Mouse (Mus musculus) hindbrain, embryonic 10.5 days (tissue): ENCODE data around the gene H60b. TPM values are rescaled to one million over a fixed set of nuclear protein-coding genes. Genes with fewer than 3 reads are reported as not detected.
A peak's percentile ranks its signal among the peaks of the same experiment; 100 is the strongest.
"Not testable (repeated sequence)": the region's sequence is repeated elsewhere in the genome, so short reads cannot be mapped to it uniquely, and the experiment has no call there.

Experiments
- DNase-seq: peaks from one replicate; pipeline ENCODE4 v3.0.0-alpha.2; 2017; ENCODE audit warnings: low spot score
- H3K27ac ChIP-seq: fragments of 300-500 bp; sonication (generic); 2 replicates; pipeline ENCODE4 v1.5.1; 2016; ENCODE audit warnings: mild to moderate bottlenecking, moderate library complexity
- H3K27me3 ChIP-seq: fragments of 300-500 bp; sonication (generic); 2 replicates; pipeline ENCODE4 v1.6.1; 2016; ENCODE audit warnings: mild to moderate bottlenecking; ENCODE audit not compliant: poor library complexity, insufficient read depth, severe bottlenecking
- H3K36me3 ChIP-seq: fragments of 300-500 bp; sonication (generic); 2 replicates; pipeline ENCODE4 v1.6.1; 2016; ENCODE audit warnings: mild to moderate bottlenecking, moderate library complexity
- H3K4me1 ChIP-seq: fragments of 300-500 bp; sonication (generic); replicated peaks from 2 replicates; pipeline ENCODE4 v1.6.1; 2016; ENCODE audit warnings: mild to moderate bottlenecking
- H3K4me3 ChIP-seq: fragments of 300-500 bp; sonication (generic); 2 replicates; pipeline ENCODE4 v1.5.1; 2016; ENCODE audit warnings: mild to moderate bottlenecking, moderate library complexity
- H3K9me3 ChIP-seq: fragments of 300-500 bp; sonication (generic); 2 replicates; pipeline ENCODE4 v1.6.1; 2016; ENCODE audit warnings: mild to moderate bottlenecking, moderate library complexity
- WGBS: fragments of 180-500 bp; shearing (Covaris S2); methylation state at CpG from one replicate; pipeline ENCODE4 v1.1.7; 2016; 5-methylcytosine and 5-hydroxymethylcytosine counted together
- polyA plus RNA-seq: library from polyadenylated mRNA; unstranded; fragments of >200 nt; fragmentation: Nextera tagmentation; extraction: Ambion mirVana; gene quantifications from 2 replicates; pipeline ENCODE4 v1.2.1, GENCODE M21; 2016

The H60b gene
- polyA plus RNA-seq, 1 experiment from 2014 or later = 1.6 TPM

DNA sequence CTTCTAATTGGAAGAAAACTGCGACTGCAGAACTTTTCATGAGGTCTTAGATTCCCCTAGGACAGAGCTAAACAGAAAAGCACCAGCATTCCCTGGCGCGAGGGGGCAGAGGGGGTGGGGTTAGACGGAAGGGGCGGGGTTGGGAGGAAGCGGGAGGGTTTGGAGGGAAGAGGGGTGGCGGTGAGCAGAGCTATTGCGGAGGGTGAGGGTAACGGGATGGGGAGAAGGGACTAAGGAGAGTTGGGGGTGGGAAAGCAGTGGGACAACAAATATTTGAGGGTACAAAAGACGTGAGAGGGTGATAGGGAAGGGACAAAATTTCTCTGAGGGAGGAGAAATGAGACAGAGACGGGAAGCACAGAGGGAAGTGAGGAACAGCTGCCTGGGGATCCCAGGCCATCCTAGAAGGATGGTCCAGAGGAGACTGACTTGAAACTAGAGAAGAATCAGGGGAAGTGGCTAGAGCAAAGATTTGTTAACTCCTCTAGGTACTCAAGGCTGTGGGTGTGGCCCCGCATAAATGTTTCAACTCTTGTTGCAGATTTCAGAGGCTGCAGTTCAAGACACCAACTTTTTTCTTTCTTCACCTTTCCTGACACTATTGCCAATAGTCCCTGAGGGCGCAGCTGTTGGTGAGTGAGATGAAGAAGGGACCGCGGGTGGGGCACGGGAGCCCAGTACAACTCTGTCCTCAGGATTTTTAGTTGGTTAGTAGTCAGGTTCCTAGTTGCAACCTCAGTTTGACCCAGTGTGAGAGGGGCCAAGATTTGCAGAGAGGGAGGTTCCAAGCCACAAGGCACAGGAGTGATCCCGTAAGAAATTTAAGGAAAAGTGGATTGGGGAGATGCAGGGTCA lies 15.2 kb downstream of the H60b start:
- H3K27me3 ChIP-seq, H3K4me3 ChIP-seq, DNase-seq, H3K4me1 ChIP-seq, H3K9me3 ChIP-seq, H3K36me3 ChIP-seq, H3K27ac ChIP-seq: not testable (repeated sequence)
- 14% methylated on average over 14 of the region's 17 CpGs for WGBS

DNA sequence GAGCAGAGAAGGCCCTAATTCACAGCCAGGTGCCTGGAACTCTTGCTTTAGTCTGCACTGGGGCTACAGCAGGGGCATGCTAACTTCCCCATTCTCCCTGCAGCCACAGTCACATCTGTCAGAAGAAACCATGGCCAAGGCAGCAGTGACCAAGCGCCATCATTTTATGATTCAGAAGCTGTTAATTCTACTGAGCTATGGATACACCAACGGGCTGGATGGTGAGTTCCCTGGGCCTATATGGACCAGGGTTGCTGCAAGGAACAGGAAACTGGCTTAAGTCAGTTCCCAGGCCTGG lies 15.8 kb downstream of the H60b start:
- DNase-seq, H3K9me3 ChIP-seq, H3K4me1 ChIP-seq, H3K27me3 ChIP-seq, H3K36me3 ChIP-seq, H3K27ac ChIP-seq, H3K4me3 ChIP-seq: not testable (repeated sequence)
- 86% methylated on average over 2 of the region's 2 CpGs for WGBS

DNA sequence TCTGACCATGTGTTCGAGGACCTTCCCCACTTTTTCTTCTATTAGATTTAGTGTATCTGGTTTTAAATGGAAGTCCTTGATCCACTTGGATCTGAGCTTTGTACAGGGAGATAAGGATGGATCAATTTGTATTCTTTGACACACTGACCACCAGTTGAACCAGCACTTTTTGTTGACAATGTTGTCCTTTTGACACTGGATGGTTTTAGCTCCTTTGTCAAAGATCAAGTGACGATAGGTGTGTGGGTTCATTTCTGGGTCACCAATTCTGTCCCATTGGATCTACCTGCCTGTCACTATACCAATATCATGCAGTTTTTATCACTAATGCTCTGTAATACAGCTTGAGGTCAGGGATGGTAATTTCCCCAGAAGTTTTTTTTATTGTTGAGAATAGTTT lies 18.1 kb downstream of the H60b start:
- 84% methylated on average over 2 of the region's 2 CpGs for WGBS
- not testable (repeated sequence) for H3K9me3 ChIP-seq, DNase-seq, H3K27me3 ChIP-seq, H3K4me3 ChIP-seq, H3K4me1 ChIP-seq, H3K27ac ChIP-seq, H3K36me3 ChIP-seq

DNA sequence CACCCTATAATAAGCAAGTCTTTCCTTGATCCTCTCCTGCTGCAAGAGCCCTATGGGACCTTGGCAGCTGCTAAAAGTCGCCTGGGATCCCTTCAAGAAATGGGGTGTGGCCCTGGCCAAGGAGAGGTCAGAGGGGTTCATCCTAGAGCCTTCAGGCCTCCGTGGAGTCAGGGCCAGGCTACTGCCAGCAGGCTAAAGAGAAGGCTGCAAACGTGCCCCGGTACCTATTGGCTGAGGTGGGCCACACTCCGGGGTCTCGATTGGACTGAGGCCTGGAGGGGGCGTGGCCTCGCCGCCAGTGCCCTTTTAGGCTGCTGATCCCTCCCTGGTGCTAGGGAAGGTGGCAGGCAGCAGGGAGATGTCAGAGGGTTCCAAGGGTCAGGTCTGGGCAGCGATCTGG lies 32.6 kb downstream of the H60b start:
- H3K36me3 ChIP-seq, H3K4me1 ChIP-seq, H3K27me3 ChIP-seq, H3K27ac ChIP-seq, H3K9me3 ChIP-seq: not testable (repeated sequence)
- peak overlapping the region; percentile 20; the same call in 1 of the 2 replicates for H3K4me3 ChIP-seq
- DNase-seq = peak; percentile 45
- 4% methylated on average over 9 of the region's 10 CpGs for WGBS

DNA sequence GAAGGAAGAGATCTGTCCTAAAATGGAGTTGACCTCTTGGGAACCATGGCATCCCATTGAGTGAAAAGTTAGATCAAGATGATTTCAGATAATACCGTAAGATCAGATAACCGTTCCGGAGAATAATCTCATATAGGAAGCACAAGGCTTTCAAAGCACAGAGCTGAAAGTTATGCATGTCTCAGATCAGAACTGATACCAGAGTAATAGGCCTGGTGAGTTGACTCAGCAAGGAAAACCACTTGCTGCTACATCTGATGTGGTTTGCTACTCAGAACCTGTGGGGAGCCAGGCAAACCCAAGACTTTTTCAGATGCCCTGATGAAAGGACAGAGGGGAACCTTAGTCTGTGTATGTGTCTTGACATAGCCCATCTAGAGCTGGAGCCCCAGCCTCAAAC lies 43.0 kb downstream of the H60b start:
- H3K9me3 ChIP-seq, H3K36me3 ChIP-seq, H3K27ac ChIP-seq, H3K27me3 ChIP-seq, H3K4me1 ChIP-seq, DNase-seq, H3K4me3 ChIP-seq: not testable (repeated sequence)
- 100% methylated on average over 2 of the region's 3 CpGs for WGBS

DNA sequence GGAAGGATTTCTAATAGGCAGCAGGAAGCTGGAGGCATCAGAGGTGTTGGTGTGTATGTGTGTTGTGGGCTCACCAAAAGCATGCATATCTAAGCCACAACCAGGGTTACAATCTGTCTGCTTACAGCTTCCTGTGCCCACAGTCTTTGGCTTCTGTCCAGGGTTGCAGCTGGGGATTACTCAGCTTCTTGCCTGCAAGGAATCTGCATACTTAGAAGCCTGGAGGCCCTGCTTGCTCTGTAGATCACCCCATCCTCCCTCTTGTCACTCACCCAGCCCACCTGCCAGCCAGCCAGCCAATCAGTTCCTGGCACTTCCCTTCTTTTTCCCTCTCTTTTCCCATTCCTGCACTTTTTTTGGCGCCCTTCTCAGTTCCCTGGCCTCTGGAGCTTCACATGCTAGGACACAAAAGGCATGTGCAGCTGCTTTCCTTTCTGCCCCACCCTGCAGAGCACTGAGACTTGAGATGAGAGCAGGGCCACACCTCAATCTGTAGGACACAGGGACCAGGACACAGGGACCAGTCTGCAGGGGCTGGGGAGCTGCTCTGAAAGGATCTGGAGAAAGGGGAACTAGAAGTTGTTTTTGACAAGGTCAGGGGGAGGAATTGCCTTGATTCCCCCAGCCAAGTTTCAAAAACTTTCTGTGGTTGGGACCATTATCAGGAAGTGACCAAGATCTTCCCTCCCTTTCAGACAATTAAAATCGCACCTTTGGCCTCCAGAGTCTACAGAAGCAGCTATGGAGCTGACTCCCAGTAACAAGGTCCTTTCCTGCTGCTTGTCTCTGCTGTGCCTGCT lies 44.6 kb downstream of the H60b start:
- not testable (repeated sequence) for DNase-seq, H3K27ac ChIP-seq, H3K4me1 ChIP-seq, H3K4me3 ChIP-seq, H3K9me3 ChIP-seq, H3K36me3 ChIP-seq, H3K27me3 ChIP-seq
- no CpG with 5 or more reads among the region's 2 CpGs for WGBS

DNA sequence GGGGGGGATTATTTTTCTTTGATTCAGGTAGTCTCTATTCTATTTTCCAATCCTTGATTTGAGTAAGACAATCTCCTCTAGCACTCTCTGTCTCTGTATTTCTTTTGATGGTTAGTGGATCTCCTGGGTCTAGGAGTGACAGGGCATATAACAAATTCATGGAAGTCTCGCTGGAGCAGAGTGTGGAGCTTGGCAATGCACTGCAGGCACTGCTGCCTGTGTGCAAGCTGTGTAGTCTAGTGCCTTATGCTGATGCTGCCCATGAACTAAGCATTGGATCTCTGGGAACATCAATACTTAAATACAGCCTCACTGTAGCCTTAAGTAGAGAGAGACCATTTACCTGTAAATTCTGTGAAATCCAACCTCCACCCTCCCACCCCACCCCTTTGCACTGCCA lies 48.1 kb downstream of the H60b start:
- not testable (repeated sequence) for H3K9me3 ChIP-seq, DNase-seq, H3K4me1 ChIP-seq, H3K27me3 ChIP-seq, H3K36me3 ChIP-seq, H3K4me3 ChIP-seq, H3K27ac ChIP-seq
- WGBS = 82% methylated on average over 1 of the region's 1 CpGs

DNA sequence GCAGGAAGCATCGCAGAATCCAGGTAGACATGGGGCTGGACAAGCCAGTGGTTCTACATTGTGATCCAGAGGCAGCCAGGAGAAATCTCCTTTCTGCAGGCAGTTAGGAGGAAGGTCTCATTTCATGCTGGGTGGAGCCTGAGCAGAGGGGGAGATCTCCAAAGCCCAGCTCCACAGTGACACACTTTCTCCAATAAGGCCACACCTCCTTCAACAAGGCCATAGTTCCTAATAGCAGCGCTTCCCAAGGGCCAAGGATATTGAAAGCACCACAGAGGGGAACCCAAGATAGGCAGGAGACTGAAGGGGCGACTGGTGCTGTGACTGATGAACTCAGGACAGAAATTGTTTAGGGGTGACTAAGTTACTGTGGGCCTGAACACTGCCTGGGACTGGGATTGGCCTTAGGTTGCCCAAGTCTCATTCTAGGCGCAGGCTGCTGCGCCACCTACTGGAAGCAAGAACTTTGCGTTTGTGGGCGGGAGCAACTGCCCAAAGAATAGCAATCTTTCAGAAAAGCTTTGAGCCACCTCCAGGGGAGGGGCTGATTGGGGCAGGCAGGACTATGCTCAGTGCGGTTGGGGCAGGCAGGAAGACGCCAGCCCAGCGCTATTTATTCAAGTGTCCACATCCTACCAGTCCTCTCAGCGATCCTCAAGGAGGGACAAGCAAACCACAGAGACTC lies 53.8 kb downstream of the H60b start:
- DNase-seq = peak; percentile 48
- H3K27me3 ChIP-seq, H3K27ac ChIP-seq, H3K4me1 ChIP-seq, H3K36me3 ChIP-seq, H3K9me3 ChIP-seq, H3K4me3 ChIP-seq: not testable (repeated sequence)
- 2% methylated on average over 9 of the region's 11 CpGs for WGBS

DNA sequence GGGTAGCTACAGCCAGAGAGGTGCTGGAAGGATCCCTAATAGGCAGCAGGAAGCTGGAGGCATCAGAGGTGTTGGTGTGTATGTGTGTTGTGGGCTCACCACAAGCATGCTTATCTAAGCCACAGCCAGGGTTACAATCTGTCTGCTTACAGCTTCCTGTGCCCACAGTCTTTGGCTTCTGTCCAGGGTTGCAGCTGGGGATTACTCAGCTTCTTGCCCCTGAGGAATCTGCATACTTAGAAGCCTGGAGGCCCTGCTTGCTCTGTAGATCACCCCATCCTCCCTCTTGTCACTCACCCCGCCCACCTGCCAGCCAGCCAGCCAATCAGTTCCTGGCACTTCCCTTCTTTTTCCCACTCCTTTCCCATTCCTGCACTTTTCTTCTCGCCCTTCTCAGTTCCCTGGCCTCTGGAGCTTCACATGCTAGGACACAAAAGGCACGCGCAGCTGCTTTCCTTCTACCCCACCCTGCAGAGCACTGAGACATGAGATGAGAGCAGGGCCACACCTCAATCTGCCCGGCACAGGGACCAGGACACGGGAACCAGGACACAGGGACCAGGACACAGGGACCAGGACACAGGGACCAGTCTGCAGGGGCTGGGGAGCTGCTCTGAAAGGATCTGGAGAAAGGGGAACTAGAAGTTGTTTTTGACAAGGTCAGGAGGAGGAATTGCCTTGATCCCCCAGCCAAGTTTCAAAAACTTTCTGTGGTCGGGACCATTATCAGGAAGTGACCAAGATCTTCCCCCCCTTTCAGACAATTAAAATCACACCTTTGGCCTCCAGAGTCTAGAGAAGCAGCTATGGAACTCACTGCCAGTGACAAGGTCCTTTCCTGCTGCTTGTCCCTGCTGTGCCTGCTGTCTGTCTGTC lies 65.3 kb downstream of the H60b start:
- not testable (repeated sequence) for H3K27ac ChIP-seq, H3K4me3 ChIP-seq, H3K36me3 ChIP-seq, H3K4me1 ChIP-seq, DNase-seq, H3K27me3 ChIP-seq, H3K9me3 ChIP-seq
- no CpG with 5 or more reads among the region's 7 CpGs for WGBS

DNA sequence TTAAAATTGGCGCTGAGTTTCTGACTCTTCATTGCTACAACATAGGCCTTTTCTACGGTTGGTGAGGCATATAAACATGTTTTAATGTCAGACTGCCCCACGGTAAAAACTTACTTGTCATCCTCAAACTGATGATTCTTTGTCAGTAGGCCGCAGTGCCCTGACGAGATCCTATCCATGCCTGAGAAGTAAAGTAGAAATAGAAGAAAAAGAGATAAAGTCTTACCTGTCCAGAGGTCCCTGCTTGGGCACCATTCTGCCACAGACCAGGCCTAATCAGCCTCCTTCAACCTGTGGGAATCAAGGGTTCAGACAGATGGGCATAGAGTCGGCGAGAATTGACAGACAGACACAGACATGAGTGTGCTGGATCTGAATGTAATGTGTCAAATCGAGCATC lies 106.7 kb downstream of the H60b start:
- 92% methylated on average over 8 of the region's 8 CpGs for WGBS
- Histone ChIP-seq H3K4me1 (no peaks in the 10 kb centered on the region), H3K9me3 (peaks cover 35% of the 10 kb centered on the region), H3K27me3 (no peaks in the 10 kb centered on the region), H3K4me3 (no peak overlapping the region), H3K36me3 (no peaks in the 10 kb centered on the region), H3K27ac (no peak overlapping the region)
- no peak for DNase-seq

DNA sequence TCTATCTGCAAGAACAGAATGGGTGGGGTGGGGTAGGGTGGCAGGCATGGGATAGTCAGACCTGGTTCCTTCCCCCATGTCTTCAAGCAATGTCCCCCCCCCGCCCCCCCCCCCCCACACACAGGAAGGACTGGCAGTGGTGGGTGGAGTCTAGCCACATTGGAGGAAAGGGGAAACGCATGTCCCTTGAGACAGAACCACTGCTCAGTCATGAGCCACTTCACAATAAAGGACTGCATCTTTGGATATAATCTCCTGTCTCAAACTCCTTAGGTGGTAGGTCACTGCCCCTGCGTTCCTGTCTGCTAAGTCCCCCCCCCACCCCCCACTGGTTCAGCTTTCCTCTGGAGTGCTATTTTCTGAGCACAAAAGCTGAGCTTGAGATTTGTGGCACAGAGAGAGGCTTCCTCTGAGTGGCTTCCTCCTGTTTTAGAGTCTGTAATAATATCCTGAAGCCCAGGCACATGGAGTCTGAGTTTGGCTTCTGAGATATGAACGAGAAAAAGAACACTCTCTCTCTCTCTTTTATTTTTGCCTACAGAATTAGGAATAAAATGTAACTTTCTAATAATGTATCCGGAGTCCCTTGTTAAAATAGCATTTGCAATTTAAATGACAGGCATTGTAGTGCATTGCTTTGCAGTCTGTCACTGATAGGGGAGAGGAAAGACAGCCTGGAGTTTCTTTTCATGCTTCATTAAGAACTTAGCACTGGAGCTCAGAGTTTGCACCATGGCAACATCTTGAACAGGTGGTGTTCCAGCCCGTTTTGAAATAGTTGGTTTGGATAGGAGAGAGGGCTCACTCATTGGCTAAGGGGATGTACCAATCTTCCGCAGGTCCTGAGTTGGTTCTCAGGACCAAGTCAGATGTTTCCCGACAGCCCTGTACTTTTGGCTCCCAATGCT lies 112.7 kb downstream of the H60b start:
- H3K4me3 ChIP-seq, H3K36me3 ChIP-seq: not testable (repeated sequence)
- Histone ChIP-seq H3K9me3 (peaks cover 14% of the 10 kb centered on the region), H3K4me1 (peaks cover 22% of the 10 kb centered on the region), H3K27me3 (peaks cover 18% of the 10 kb centered on the region), H3K27ac (peak overlapping the region; percentile 77)
- WGBS = 18% methylated on average over 7 of the region's 8 CpGs
- DNase-seq = peak; percentile 42
